Mouse (Mus musculus) heart, embryonic 14.5 days (tissue): ENCODE measurements around the gene Pax3. TPM values are rescaled to one million over a fixed set of nuclear protein-coding genes. Genes with fewer than 3 reads are reported as not detected.
A peak's percentile ranks its signal among the peaks of the same experiment; 100 is the strongest.

Source experiments
- ATAC-seq: fragments of 200-750 bp; cut with Nextera tagmentation; 2 replicates; pipeline ENCODE4 v1.8.0; 2017; ENCODE audit warnings: low read depth, moderate TSS enrichment; ENCODE audit not compliant: insufficient number of reproducible peaks, insufficient read depth, low FRiP score
- H3K27ac ChIP-seq, 2 experiments: fragments of 200-500 bp in 1 of 2; fragments of 300-500 bp in 1 of 2; sonication (generic) in 1 of 2; replicated peaks in 1 of 2; 2 replicates each; pipeline ENCODE4 v1.5.1; 2012 to 2014; ENCODE audit warnings: low read depth in 2 of 2, low read length in 2 of 2, control low read depth in 1 of 2, mild to moderate bottlenecking in 1 of 2, mixed read lengths in 1 of 2; ENCODE audit not compliant: control insufficient read depth in 1 of 2, insufficient read depth in 1 of 2
- H3K27me3 ChIP-seq: fragments of 300-500 bp; sonication (generic); 2 replicates; pipeline ENCODE4 v1.6.1; 2014; ENCODE audit warnings: mild to moderate bottlenecking, low read length, control low read depth; ENCODE audit not compliant: control insufficient read depth, insufficient read depth
- H3K36me3 ChIP-seq: fragments of 300-500 bp; sonication (generic); 2 replicates; pipeline ENCODE4 v1.6.1; 2014; ENCODE audit warnings: mild to moderate bottlenecking, control low read depth, low read length, mixed read lengths; ENCODE audit not compliant: control insufficient read depth, insufficient read depth
- H3K4me1 ChIP-seq, 2 experiments: fragments of 200-500 bp in 1 of 2; fragments of 300-500 bp in 1 of 2; sonication (generic) in 1 of 2; 2 replicates each; pipeline ENCODE4 v1.6.1; 2012 to 2014; ENCODE audit warnings: low read length in 2 of 2, control low read depth in 1 of 2, mixed read lengths in 1 of 2; ENCODE audit not compliant: control insufficient read depth in 2 of 2, insufficient read depth in 2 of 2
- H3K4me2 ChIP-seq: fragments of 300-500 bp; sonication (generic); 2 replicates; pipeline ENCODE4 v1.6.1; 2014; ENCODE audit warnings: mild to moderate bottlenecking, low read length
- H3K4me3 ChIP-seq, 2 experiments: fragments of 200-500 bp in 1 of 2; fragments of 300-500 bp in 1 of 2; sonication (generic) in 1 of 2; 2 replicates each; pipeline ENCODE4 v1.5.1; 2012 to 2014; ENCODE audit warnings: low read length in 2 of 2, mild to moderate bottlenecking in 2 of 2, control low read depth in 1 of 2, low read depth in 1 of 2, moderate library complexity in 1 of 2; ENCODE audit not compliant: control insufficient read depth in 1 of 2, insufficient read depth in 1 of 2
- H3K9ac ChIP-seq: fragments of 300-500 bp; sonication (generic); 2 replicates; pipeline ENCODE4 v1.6.1; 2014; ENCODE audit warnings: mild to moderate bottlenecking, low read length
- H3K9me3 ChIP-seq: fragments of 300-500 bp; sonication (generic); 2 replicates; pipeline ENCODE4 v1.6.1; 2016; ENCODE audit warnings: low read length, control low read depth; ENCODE audit not compliant: control insufficient read depth
- WGBS: fragments of 180-500 bp; shearing (Covaris S2); extraction: QIAGEN DNeasy Blood & Tissue Kit; methylation state at CpG from one replicate; pipeline ENCODE4 v1.1.7; 2014; 5-methylcytosine and 5-hydroxymethylcytosine counted together
- polyA plus RNA-seq: library from polyadenylated mRNA; unstranded; fragments of >200 nt; fragmentation: Nextera tagmentation; extraction: Ambion mirVana; gene quantifications from 2 replicates; pipeline ENCODE4 v1.2.1, GENCODE M21; 2014

Gene Pax3
- polyA plus RNA-seq, 1 experiment from 2014 or later: 0.08 TPM

DNA sequence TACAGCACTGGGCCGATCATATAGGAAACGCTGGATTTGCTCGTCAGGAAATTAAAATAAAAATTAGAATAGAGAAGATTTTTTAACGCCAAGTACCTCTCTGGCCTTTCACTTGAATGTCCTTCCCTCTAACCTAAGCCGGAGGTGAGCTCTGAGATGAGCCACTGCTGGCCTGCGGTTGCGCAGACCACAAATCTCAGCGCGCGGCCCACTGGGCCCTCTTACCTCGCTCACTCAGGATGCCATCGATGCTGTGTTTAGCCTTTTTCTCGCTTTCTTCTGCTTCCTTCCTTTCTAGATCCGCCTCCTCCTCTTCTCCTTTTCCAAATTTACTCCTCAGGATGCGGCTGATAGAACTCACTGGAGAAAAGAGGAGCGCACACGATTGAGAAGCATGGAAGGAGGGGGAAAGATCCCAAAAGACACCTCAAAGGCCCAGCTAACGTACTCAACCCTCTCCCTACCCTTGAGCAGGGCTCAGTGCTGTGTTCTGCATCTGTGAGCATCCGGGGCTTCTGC lies 4.7 kb downstream of the Pax3 start:
- Histone ChIP-seq H3K27ac (no peak overlapping the region), H3K36me3 (no peaks in the 10 kb centered on the region), H3K9ac (no peak overlapping the region), H3K4me3 (no peak overlapping the region), H3K4me1 (peaks cover 9 to 19% of the 10 kb centered on the region in 2 experiments; a peak in 3 of 4 replicates), H3K27me3 (peaks cover 100% of the 10 kb centered on the region), H3K9me3 (no peaks in the 10 kb centered on the region), H3K4me2 (no peak overlapping the region)
- 5% methylated on average over 19 of the region's 19 CpGs for WGBS
- ATAC-seq: no peak

DNA sequence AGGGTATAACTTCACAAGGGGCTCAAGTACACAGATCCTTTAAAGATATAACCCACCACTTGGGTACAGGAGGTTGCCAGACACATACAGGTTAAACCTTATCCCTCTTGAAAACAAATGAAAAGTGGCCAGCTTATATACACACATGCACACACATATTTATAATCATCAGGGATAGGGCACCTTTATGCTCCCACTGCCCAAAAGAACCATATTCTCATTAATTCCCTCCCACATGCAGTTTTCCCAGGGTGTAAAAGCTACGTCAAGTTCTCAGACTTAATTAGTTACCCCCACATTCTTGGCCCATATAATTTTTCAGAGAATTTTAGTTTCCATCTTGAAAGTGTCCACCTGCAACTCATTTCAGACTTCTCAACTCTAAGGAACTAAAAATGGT lies 5.2 kb downstream of the Pax3 start:
- H3K4me1 ChIP-seq: peaks cover 5 to 14% of the 10 kb centered on the region in 2 experiments; a peak in 3 of 4 replicates
- no peak for ATAC-seq
- no peak overlapping the region for H3K4me3 ChIP-seq
- no peak overlapping the region for H3K9ac ChIP-seq
- H3K27me3 ChIP-seq: peaks cover 100% of the 10 kb centered on the region
- 69% methylated on average over 1 of the region's 1 CpGs for WGBS
- no peak overlapping the region for H3K27ac ChIP-seq
- H3K4me2 ChIP-seq: no peak overlapping the region
- H3K36me3 ChIP-seq: no peaks in the 10 kb centered on the region
- H3K9me3 ChIP-seq: no peaks in the 10 kb centered on the region

DNA sequence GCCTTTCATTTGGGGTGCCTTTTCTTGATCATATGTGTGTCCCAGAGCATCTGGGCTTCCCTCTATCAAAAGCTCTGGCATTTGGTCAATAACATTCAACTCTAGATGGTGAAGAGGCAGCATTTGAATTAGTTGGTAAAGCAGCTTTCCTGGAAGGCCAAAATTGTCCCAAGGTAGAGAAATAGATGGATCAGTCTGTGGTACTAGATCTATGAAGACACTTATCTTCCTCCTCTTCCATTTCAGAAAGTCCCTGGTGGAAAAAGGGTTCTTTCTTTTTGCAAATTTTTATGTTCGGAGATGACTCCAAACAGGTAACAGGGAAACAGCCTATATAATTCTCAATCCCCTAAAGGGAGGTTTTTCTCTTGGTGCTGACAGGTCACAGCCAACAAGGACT lies 5.6 kb downstream of the Pax3 start:
- H3K9me3 ChIP-seq: no peaks in the 10 kb centered on the region
- no peaks in the 10 kb centered on the region for H3K36me3 ChIP-seq
- H3K27me3 ChIP-seq: peaks cover 98% of the 10 kb centered on the region
- peaks cover 2 to 10% of the 10 kb centered on the region in 2 experiments; a peak in 3 of 4 replicates for H3K4me1 ChIP-seq
- H3K4me2 ChIP-seq: no peak overlapping the region
- H3K4me3 ChIP-seq: no peak overlapping the region
- H3K27ac ChIP-seq: no peak overlapping the region
- WGBS: 54% methylated on average over 1 of the region's 1 CpGs
- ATAC-seq: no peak
- no peak overlapping the region for H3K9ac ChIP-seq

DNA sequence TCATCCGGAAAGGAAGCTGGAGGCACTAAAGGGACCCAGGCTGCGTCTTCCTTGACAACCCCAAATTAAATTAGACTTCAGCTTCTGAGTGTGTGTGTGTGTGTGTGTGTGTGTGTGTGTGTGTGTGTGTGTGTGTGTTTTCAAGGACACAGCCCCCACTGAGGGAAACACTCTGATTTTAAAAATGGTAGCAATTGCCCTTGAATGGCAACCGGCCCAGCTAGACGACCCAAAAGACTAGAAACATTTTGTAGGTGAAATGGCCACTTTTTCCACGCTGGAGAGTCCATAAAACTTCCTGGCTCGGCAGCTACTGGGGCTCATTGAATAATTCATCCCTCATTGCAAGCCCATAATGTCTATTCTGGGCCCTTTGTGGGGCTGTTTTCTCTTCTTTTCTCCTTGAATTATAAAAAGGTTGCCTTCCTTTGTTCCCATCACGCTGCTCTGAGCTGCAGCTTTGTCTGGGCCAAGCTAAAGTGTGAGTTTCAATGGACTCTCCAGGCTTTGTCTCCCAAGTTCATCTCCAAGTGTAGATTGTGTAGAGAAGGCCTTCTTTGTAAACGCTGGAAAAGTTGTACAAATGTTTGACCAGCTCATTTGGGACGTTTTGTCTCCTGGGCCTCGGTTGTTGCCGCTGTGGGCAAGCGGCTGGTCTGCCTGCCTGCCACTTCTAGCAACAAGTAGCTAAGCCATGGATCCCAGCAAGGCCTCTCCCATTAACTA lies 6.4 kb downstream of the Pax3 start:
- 13% methylated on average over 12 of the region's 12 CpGs for WGBS
- peaks cover 0 to 7% of the 10 kb centered on the region in 2 experiments; a peak in 2 of 4 replicates for H3K4me1 ChIP-seq
- H3K36me3 ChIP-seq: no peaks in the 10 kb centered on the region
- H3K9ac ChIP-seq: no peak overlapping the region
- no peak overlapping the region for H3K4me2 ChIP-seq
- no peak overlapping the region for H3K4me3 ChIP-seq
- H3K27me3 ChIP-seq: peaks cover 98% of the 10 kb centered on the region
- no peak overlapping the region for H3K27ac ChIP-seq
- ATAC-seq: no peak
- H3K9me3 ChIP-seq: no peaks in the 10 kb centered on the region

DNA sequence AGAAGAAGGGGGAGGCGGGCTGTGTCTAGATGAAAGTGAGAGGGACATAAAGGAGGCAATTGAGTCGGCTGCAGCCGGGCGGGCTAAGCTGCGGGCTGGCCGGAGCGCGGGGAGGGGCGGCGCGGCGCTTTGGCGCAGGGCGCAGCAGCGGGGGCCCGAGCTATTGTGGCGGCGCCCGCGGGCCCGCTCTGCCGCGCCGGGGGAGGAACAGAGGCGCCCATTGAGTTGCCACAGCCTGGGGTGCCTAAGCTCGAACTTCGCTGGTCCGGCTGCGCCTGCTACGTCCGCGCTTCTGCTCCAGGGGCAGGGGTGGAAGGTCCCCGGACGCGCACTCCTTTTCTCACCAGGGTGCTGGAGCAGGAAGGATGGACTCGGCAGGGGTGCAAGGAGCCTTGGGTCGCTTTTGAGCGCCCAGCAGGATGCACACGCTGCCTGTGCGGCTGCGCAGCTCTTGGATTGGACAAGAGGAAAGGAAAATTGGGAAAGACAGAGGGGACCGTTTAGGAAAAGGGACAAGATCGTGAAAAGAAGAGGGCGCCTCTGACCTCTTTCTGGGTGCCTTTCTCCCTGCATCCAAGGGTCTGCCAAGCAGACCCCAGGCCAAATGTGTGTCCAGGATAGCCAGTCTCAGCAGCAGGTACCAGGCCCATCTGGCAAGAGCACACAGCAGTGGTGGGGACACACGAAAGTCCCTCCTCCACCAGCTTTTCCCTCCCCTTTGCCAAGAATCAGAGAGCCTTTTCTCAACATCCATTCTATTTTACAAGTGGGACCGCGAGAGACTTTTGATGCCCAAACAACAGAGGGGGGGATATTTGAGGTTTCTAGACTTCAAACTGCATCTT lies 7.2 kb downstream of the Pax3 start:
- no peak overlapping the region for H3K9ac ChIP-seq
- peaks cover 98% of the 10 kb centered on the region for H3K27me3 ChIP-seq
- no peaks in the 10 kb centered on the region for H3K9me3 ChIP-seq
- peak overlapping the region; percentile 60 for H3K4me2 ChIP-seq
- no peak for ATAC-seq
- 1% methylated on average over 40 of the region's 47 CpGs for WGBS
- no peaks in the 10 kb centered on the region for H3K36me3 ChIP-seq
- no peak overlapping the region for H3K27ac ChIP-seq
- peaks cover 0 to 7% of the 10 kb centered on the region in 2 experiments; a peak in 2 of 4 replicates for H3K4me1 ChIP-seq
- peak overlapping the region; percentile 24 to 35 for H3K4me3 ChIP-seq

DNA sequence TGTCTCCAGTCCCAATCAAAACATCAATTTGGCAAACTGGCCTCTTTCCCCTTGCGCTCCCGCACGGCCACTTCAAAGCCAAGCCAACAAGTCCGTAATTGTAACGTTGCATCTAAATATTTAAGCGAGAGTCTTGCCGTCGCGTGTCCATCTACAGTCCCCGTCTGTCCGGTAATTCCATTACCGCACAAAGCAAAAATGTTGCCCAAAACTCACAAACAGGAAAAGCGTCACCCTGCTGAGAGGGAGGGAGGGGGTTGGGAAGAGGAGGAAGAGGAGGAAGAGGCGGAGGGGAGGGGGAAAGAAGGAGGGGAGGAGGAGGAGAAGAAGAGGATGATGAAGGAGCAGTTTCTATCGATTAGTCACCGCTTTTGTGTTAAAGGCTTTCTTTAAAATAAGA lies 7.9 kb downstream of the Pax3 start:
- no peak for ATAC-seq
- peak overlapping the region in 1 of 2 experiments; percentile 35; a peak in 2 of 4 replicates for H3K4me3 ChIP-seq

DNA sequence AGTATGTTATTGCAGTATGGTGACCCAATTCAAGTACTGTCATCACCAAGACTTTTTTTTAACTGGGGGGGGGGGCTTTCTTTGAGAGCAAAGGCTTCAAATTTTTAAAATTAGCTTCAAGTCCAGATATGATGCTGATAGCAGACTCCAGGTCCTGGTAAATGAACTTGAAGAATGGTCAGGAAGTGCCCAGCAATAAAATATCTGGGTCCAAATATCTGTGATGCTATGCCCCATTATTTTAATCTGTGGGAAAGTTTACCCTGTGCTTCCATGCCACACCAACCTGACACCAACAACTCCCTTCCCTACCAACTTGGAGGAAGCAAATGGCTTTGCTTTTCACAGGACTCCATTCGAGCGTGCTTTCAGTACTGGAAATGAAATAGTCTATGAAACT lies 8.6 kb downstream of the Pax3 start:
- WGBS: 6% methylated on average over 2 of the region's 2 CpGs
- no peak for ATAC-seq
- H3K4me2 ChIP-seq: no peak overlapping the region
- H3K9ac ChIP-seq: no peak overlapping the region
- peaks cover 92% of the 10 kb centered on the region for H3K27me3 ChIP-seq
- H3K4me3 ChIP-seq: no peak overlapping the region
- H3K9me3 ChIP-seq: no peaks in the 10 kb centered on the region
- no peaks in the 10 kb centered on the region for H3K36me3 ChIP-seq
- H3K4me1 ChIP-seq: peaks cover 0 to 7% of the 10 kb centered on the region in 2 experiments; a peak in 2 of 4 replicates
- H3K27ac ChIP-seq: no peak overlapping the region

More for the DNA sequence above, 7.9 kb downstream of the Pax3 start:
- Histone ChIP-seq H3K36me3 (no peaks in the 10 kb centered on the region), H3K9me3 (no peaks in the 10 kb centered on the region), H3K27me3 (peaks cover 96% of the 10 kb centered on the region), H3K9ac (no peak overlapping the region), H3K4me1 (peaks cover 0 to 7% of the 10 kb centered on the region in 2 experiments; a peak in 2 of 4 replicates), H3K4me2 (peak overlapping the region; percentile 60), H3K27ac (no peak overlapping the region)
- under 1% methylated on average over 16 of the region's 16 CpGs for WGBS
